Mouse (Mus musculus) kidney, adult 2 months (tissue): Measurements from ENCODE around the gene Gtpbp3. TPM values are rescaled to one million over a fixed set of nuclear protein-coding genes. Genes with fewer than 3 reads are reported as not detected.

ENCODE experiments used
- DNase-seq: peaks from one replicate; pipeline ENCODE4 v3.0.0; 2021
- H3K27ac ChIP-seq: fragments of 200-500 bp; 2 replicates; pipeline ENCODE4 v1.5.1; 2012; ENCODE audit warnings: low read depth, low read length, control low read depth, inconsistent platforms; ENCODE audit not compliant: insufficient read depth
- H3K27me3 ChIP-seq: fragments of 200-500 bp; replicated peaks from 2 replicates; pipeline ENCODE4 v1.6.1; 2012; ENCODE audit warnings: mild to moderate bottlenecking, moderate library complexity, low read length, inconsistent platforms; ENCODE audit not compliant: control insufficient read depth, insufficient read depth
- H3K36me3 ChIP-seq: fragments of 200-500 bp; 2 replicates; pipeline ENCODE4 v1.6.1; 2012; ENCODE audit warnings: mild to moderate bottlenecking, moderate library complexity, low read length, inconsistent platforms; ENCODE audit not compliant: control insufficient read depth, insufficient read depth
- H3K4me1 ChIP-seq: fragments of 200-500 bp; 2 replicates; pipeline ENCODE4 v1.6.1; 2011; ENCODE audit warnings: low read length; ENCODE audit not compliant: control insufficient read depth, insufficient read depth
- H3K4me3 ChIP-seq: fragments of 200-500 bp; 2 replicates; pipeline ENCODE4 v1.5.1; 2011; ENCODE audit warnings: mild to moderate bottlenecking, low read depth, low read length, control low read depth; ENCODE audit not compliant: insufficient read depth
- CTCF ChIP-seq: fragments of 200-500 bp; conservative IDR thresholded peaks from 2 replicates; pipeline ENCODE4 v1.5.1; 2011; ENCODE audit warnings: low read depth, mild to moderate bottlenecking, control low read depth, low read length, moderate library complexity, mixed read lengths; ENCODE audit not compliant: insufficient read depth, insufficient read length
- POLR2A ChIP-seq: fragments of 200-500 bp; IDR thresholded peaks from one replicate; pipeline ENCODE4 v1.6.1; 2011; ENCODE audit warnings: low read depth, low read length, control low read depth
- WGBS: fragments of 180-500 bp; shearing (Covaris S2); methylation state at CpG from one replicate; pipeline ENCODE4 v1.1.7; 2018; 5-methylcytosine and 5-hydroxymethylcytosine counted together
- polyA plus RNA-seq: library from polyadenylated mRNA; depleted of rRNA; stranded (reverse); fragments of >200 nt; gene quantifications from 2 replicates; pipeline ENCODE4 v1.2.3, GENCODE M21; 2012; rRNA removed

Gtpbp3 gene
- polyA plus RNA-seq, 1 experiment: 20.2 TPM

DNA sequence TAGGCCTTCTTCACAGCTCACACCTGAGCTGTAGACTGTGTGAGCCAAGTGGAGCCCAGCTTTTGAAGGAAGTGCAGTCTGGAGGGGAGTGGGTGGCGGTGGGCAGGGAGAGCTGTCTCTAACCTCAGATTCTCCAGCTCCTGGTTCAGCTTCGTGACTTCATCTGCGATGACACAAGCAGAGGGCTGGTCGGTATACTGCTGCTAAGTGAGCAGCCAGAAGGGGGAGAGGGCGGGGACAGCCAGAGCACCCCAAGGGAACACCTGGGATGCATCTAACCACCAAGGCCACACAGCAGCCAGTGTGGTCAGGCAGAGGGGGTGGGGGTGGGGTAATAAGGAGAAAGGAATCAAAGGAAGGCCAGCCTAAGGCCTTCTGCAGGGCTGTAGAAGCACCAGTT, 47.8 kb downstream of the Gtpbp3 start:
- 87% methylated on average over 5 of the region's 5 CpGs for WGBS
- Histone ChIP-seq H3K27me3 (no peaks in the 10 kb centered on the region), H3K4me1 (0 out of 2 replicates have a peak, but pooled peaks cover 4% of the 10 kb centered on the region), H3K36me3 (no peaks in the 10 kb centered on the region), H3K4me3 (peak overlapping the region; percentile 40; the same call in 1 of the 2 replicates), H3K27ac (no peak overlapping the region)
- DNase-seq: no peak
- TF ChIP-seq POLR2A (no peak), CTCF (no peak)

DNA sequence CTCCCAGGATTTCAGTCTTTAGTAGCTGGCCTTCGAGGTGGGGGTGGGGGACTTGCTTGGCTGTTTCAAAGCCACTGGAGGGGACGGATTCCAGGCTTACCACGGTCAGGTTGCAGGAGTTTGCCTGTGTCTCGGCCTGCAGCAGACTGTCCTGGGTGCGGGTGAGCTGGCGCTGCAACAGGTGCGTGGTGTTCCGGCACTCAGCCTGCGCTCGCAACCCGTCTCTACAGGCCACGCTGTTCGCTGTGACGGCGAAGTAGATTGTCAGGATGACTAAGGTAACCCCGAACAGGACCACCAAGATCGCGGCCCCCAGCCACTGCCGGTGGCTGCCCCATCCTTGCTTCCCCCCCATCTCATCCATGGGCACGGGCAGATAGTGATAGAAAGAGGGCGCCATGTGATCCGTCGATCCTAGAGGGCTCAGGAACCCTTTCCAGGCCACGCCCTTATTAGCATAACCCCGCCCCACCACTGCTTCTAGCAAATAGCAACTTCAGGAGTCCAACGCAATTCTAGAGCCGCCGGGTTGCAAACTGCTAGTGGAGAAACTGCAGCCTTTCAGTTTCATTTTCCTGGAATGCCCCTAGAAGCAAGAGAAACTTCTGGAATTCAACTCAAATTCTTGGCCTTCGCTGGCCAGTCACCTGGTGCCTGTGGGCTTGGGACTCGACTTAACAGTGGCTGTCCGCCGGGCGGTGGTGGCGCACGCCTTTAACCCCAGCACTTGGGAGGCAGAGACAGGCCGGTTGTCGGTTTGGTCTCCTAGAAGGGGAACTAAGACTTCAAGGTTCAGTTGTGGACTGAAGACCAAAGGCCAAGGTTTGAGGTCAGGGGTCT, 49.3 kb downstream of the Gtpbp3 start, which contains the start of gene Bst2:
TSS of gene Bst2 (minus strand) at position 429 of the 840 bp plus-strand sequence.
- WGBS: 4% methylated on average over 37 of the region's 37 CpGs

DNA sequence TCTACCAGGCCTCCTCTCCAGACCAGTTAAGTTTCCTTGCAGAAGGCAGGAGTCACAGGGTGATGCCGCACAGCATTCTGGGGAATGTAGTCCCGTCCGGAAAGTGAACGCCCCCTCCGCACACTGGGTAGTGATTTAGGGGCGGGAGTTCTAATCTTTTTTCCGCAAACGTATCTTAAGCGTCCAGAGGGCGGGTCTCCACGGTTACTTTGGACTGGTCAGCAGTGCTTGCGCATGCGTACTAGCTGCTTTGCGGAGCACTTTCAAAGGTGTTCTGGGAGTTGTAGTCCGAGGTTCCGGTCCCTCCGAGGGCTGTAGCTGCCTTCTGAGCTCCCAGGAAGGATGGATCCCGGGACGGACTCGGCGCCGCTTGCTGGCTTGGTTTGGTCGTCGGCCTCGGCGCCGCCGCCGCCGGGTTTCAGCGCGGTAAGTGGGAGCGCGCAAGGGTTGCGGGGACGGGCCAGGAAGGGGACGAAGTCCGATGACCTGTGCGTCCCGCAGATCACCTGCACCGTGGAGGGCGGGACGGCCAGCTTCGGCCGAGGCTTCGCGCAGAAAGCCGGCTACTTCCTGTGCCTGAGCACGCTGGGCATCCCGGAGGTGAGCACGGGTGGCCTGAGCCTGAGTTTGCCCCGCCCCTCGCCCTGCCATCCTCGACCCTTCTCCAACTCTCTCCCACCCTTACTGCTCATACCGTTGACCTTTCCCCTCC, 54.9 kb downstream of the Gtpbp3 start, which contains the start of gene Mvb12a:
TSS of gene Mvb12a (plus strand) at position 291 of the 712 bp plus-strand sequence.
- H3K27me3 ChIP-seq: no peaks in the 10 kb centered on the region
- peak within 1 kb of the TSS; percentile 72 for H3K4me3 ChIP-seq
- TF ChIP-seq CTCF: no peak
- TF ChIP-seq POLR2A: peak; percentile 28
- H3K4me1 ChIP-seq: peaks cover 12% of the 10 kb centered on the region; the same call in 1 of the 2 replicates
- WGBS: 1% methylated on average over 54 of the region's 55 CpGs
- H3K27ac ChIP-seq: peak within 1 kb of the TSS; percentile 85
- DNase-seq: peak; percentile 100
- peaks cover 1% of the 10 kb centered on the region; the same call in 1 of the 2 replicates for H3K36me3 ChIP-seq

More for the DNA sequence above, 49.3 kb downstream of the Gtpbp3 start, which contains the start of gene Bst2:
- Histone ChIP-seq H3K4me1 (0 out of 2 replicates have a peak, but pooled peaks cover 4% of the 10 kb centered on the region), H3K36me3 (no peaks in the 10 kb centered on the region), H3K27me3 (no peaks in the 10 kb centered on the region), H3K27ac (peak within 1 kb of the TSS; percentile 74), H3K4me3 (peak within 1 kb of the TSS; percentile 65)
- peak; percentile 96 for DNase-seq
- TF ChIP-seq POLR2A (no peak), CTCF (no peak)

DNA sequence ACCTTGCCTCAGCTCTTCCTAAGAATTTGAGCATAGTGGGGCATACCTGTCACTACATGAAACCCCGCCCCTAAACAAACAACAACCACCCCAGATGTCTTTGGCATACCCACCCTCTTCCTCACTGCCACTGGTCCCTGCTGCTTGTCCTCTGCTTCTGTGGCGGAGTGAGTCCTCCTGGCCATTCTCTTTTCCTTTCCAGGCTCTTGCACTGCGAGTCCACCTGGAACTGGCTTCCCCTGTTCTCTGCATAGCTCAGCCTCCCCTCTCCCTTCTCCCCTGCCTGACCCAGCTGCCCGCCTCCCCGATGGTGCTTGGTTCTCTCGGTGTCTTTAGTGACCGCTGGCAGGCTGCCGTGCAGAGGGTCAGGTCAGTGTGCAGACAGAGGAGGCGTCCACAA, 55.9 kb downstream of the Gtpbp3 start:
- no peak for DNase-seq
- Histone ChIP-seq H3K27ac (no peak overlapping the region), H3K4me1 (peaks cover 8% of the 10 kb centered on the region; the same call in 1 of the 2 replicates), H3K4me3 (peak overlapping the region; percentile 72), H3K36me3 (peaks cover 1% of the 10 kb centered on the region), H3K27me3 (no peaks in the 10 kb centered on the region)
- WGBS: 70% methylated on average over 9 of the region's 9 CpGs
- TF ChIP-seq POLR2A (no peak), CTCF (no peak)

DNA sequence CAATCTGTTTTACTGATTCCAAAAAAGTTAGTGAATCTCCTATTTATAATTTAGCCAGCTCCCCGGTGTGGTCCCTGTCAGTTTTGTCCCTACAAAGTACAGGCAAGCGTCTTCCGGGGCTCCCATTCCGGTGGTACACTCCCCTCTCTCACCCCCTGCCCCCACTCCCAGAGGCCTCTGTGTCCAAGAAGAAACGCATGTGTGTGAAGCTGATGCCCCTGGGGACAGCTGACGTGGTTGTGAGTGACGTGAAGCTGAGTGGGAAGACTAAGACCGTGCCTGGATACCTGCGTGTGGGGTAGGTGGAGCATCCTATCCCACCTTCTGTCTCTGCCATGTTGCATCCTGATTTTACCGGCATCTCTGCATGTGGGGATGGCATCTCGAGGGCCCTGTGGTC, 57.1 kb downstream of the Gtpbp3 start:
- no peak for TF ChIP-seq CTCF
- TF ChIP-seq POLR2A: no peak
- no peak for DNase-seq
- H3K4me1 ChIP-seq: peaks cover 8% of the 10 kb centered on the region; the same call in 1 of the 2 replicates
- no peak overlapping the region for H3K4me3 ChIP-seq
- no peak overlapping the region for H3K27ac ChIP-seq
- WGBS: 93% methylated on average over 11 of the region's 11 CpGs
- H3K27me3 ChIP-seq: no peaks in the 10 kb centered on the region
- peaks cover 1% of the 10 kb centered on the region for H3K36me3 ChIP-seq

DNA sequence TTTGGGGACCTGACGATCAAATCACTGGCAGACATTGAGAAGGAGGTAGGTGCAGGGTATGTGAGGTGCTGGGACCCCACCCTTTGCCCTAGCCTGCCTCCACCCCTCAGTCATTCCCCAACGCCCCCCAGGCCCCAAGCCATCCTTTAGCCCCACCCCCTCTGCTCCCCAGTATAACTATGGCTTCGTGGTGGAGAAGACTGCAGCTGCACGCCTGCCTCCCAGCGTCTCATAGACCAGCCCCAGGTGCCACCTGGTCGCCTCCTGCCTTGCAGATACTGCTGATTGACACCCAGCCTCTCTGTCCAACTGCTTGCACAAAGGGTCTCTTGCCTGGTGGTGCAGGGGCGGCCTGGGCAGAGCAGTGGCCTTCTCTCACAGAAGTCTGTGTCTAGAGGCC, 59.7 kb downstream of the Gtpbp3 start:
- DNase-seq: no peak
- no peaks in the 10 kb centered on the region for H3K27me3 ChIP-seq
- peaks cover 1% of the 10 kb centered on the region for H3K36me3 ChIP-seq
- no peak for TF ChIP-seq POLR2A
- no peak overlapping the region for H3K4me3 ChIP-seq
- no peak overlapping the region for H3K27ac ChIP-seq
- WGBS: 90% methylated on average over 7 of the region's 7 CpGs
- H3K4me1 ChIP-seq: peaks cover 8% of the 10 kb centered on the region; the same call in 1 of the 2 replicates

Other genes with a start within 250 kb of the Gtpbp3 start
- 11.4 and 12.0 TPM in 2 replicates for gene Myo9b, start 215.4 kb upstream of the Gtpbp3 start, polyA plus RNA-seq
- gene Haus8, start 215.2 kb upstream of the Gtpbp3 start, polyA plus RNA-seq: 3.1 and 3.6 TPM in 2 replicates
- 111 and 127 TPM in 2 replicates for gene Use1, start 121.3 kb upstream of the Gtpbp3 start, polyA plus RNA-seq
- gene Ocel1, start 116.8 kb upstream of the Gtpbp3 start, polyA plus RNA-seq: 12.5 and 14.2 TPM in 2 replicates
- 177 and 264 TPM in 2 replicates for gene Nr2f6, start 106.1 kb upstream of the Gtpbp3 start, polyA plus RNA-seq
- gene Ushbp1, start 92.3 kb upstream of the Gtpbp3 start, polyA plus RNA-seq: 38.5 and 43.4 TPM in 2 replicates
- gene Babam1, start 91.2 kb upstream of the Gtpbp3 start, polyA plus RNA-seq: 153 and 162 TPM in 2 replicates
- gene Ankle1, start 82.1 kb upstream of the Gtpbp3 start, polyA plus RNA-seq: 0.28 and 0.79 TPM in 2 replicates
- 29.8 and 38.3 TPM in 2 replicates for gene Abhd8, start 24.4 kb upstream of the Gtpbp3 start, polyA plus RNA-seq
- 168 and 186 TPM in 2 replicates for gene Mrpl34, start 23.1 kb upstream of the Gtpbp3 start, polyA plus RNA-seq
- gene Dda1, start 18.9 kb upstream of the Gtpbp3 start, polyA plus RNA-seq: 61.5 and 62.6 TPM in 2 replicates
- gene Ano8, start 2.1 kb upstream of the Gtpbp3 start, polyA plus RNA-seq: 12.6 and 15.2 TPM in 2 replicates
- 502 and 542 TPM in 2 replicates for gene Plvap, start 23.6 kb downstream of the Gtpbp3 start, polyA plus RNA-seq
- 0.09 TPM in 1 of 2 replicates, not detected in the other for gene Ccdc194, start 37.6 kb downstream of the Gtpbp3 start, polyA plus RNA-seq
- 167 and 184 TPM in 2 replicates for gene Bst2, start 49.4 kb downstream of the Gtpbp3 start, polyA plus RNA-seq
- gene Mvb12a, start 54.8 kb downstream of the Gtpbp3 start, polyA plus RNA-seq: 136 and 164 TPM in 2 replicates
- gene Tmem221, start 70.8 kb downstream of the Gtpbp3 start, polyA plus RNA-seq: 7.8 and 8.4 TPM in 2 replicates
- 0.14 and 0.19 TPM in 2 replicates for gene Nxnl1, start 78.5 kb downstream of the Gtpbp3 start, polyA plus RNA-seq
- gene Slc27a1, start 80.8 kb downstream of the Gtpbp3 start, polyA plus RNA-seq: 146 and 182 TPM in 2 replicates
- gene Pgls, start 104.1 kb downstream of the Gtpbp3 start, polyA plus RNA-seq: 134 TPM in 2 replicates
- 1.2 and 2.4 TPM in 2 replicates for gene Fam129c, start 109.5 kb downstream of the Gtpbp3 start, polyA plus RNA-seq
- 62.2 and 70.4 TPM in 2 replicates for gene Colgalt1, start 122.9 kb downstream of the Gtpbp3 start, polyA plus RNA-seq
- gene Unc13a, start 183.7 kb downstream of the Gtpbp3 start, polyA plus RNA-seq: 1.3 and 2.1 TPM in 2 replicates
- gene Jak3, start 188.2 kb downstream of the Gtpbp3 start, polyA plus RNA-seq: 15.1 and 16.5 TPM in 2 replicates
- 14.5 and 17.8 TPM in 2 replicates for gene Insl3, start 201.1 kb downstream of the Gtpbp3 start, polyA plus RNA-seq
- 5.5 and 5.9 TPM in 2 replicates for gene B3gnt3, start 213.7 kb downstream of the Gtpbp3 start, polyA plus RNA-seq
- 4.2 and 9.5 TPM in 2 replicates for gene Fcho1, start 237.6 kb downstream of the Gtpbp3 start, polyA plus RNA-seq